Mouse (Mus musculus): ENCODE measurements around the gene Rnf180.

Gene Rnf180

DNA sequence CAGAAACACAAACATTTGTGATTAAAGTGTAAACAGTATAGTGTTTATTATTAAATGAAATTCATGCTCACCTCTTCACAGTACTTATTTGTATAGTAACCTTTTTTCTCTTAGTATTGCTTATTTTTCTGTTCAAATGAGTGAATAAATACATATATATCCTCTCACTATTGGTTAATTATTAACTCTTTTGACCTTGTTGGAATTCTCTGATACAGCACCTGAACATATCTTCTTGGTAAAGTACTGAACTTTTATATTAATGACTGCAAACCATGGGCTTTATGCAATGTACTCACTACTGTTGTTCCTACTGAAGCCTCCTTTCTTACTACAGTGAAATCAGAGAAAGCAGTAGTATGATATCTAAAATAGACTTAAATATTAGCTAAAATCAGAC, 173.0 kb downstream of the Rnf180 start:
- no peak for DNase-seq

DNA sequence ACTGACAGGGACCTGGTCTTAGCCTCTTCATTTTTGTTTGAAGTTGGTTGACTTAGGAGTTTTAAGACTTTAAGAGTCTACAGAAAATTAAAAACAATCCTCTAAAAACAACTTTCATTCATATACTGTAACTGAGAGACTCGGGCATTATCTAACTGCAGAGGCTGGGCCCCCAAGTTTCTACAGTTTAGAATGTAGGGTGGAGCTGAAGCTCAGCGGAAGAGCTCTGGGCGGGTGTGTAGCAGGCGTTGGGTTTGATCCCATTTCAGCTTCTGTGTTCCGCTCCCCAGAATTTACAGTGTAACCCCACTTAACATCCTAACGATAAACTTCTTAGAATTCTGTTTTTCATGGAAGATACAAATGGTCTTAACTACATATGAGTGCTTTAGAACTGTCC, 183.0 kb downstream of the Rnf180 start:
- DNase-seq = no peak

DNA sequence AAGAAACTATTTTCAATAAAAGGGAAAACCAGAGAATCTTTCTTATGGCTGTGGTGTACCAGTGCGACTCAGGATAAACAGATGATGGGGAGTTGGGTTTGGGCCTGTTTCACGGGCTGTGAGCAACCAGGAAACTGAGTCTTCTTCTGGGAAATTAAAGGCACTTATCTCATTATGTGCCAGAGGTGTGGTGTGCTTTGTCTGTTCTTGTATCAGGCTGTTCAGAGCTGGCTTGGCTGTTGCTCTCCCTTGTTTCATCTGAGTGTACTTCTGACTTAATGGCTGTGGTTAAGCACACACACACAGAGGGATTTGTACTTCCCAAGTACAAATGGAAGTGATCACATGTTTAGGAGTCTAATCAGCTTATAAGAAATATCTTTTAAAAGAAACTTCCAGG, 190.2 kb downstream of the Rnf180 start:
- no peak for DNase-seq

GRCm38 (mm10) chr13:105100705-105101104, 193.9 kb downstream of the Rnf180 start:
- no peak for DNase-seq

DNA sequence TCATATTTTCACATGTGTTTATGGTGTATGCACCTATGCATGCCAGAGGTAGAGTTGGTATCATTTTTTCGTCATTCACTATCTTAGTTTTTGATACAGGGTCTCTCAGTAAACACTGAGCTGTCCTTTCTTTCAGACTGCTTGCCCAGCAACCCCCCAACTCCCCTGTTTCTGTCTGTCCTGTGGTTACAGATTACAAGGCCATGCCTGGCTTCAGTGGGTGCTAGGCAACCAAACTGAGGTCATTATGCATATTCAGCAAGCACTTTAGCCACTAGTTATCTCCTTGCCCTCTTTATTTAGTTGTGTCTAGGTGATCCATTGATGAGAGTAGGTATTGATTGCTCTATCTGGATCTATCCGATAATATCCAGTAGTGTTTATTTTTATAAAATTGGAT, 198.3 kb downstream of the Rnf180 start:
- no peak for DNase-seq

GRCm38 (mm10) chr13:105089276-105089675, 205.3 kb downstream of the Rnf180 start:
- DNase-seq = no peak

- no peak for DNase-seq
Measured at GRCm38 (mm10) chr13:105081862-105082261, 212.8 kb downstream of the Rnf180 start, which contains the start of gene 4933425L06Rik. TSS of gene 4933425L06Rik (plus strand) at chr13:105082122.
